Mouse (Mus musculus) midbrain, embryonic 10.5 days (tissue): ENCODE data around the gene Atg101. TPM values are rescaled to one million over a fixed set of nuclear protein-coding genes. Genes with fewer than 3 reads are reported as not detected.

Experiments used
- DNase-seq: peaks from one replicate; pipeline ENCODE4 v3.0.0-alpha.2; 2017; ENCODE audit warnings: low spot score
- H3K27ac ChIP-seq: fragments of 300-500 bp; sonication (generic); replicated peaks from 2 replicates; pipeline ENCODE4 v1.5.1; 2016; ENCODE audit warnings: mild to moderate bottlenecking
- H3K27me3 ChIP-seq: fragments of 300-500 bp; sonication (generic); 2 replicates; pipeline ENCODE4 v1.6.1; 2016; ENCODE audit warnings: low read depth, mild to moderate bottlenecking; ENCODE audit not compliant: poor library complexity, severe bottlenecking
- H3K36me3 ChIP-seq: fragments of 300-500 bp; sonication (generic); 2 replicates; pipeline ENCODE4 v1.6.1; 2016; ENCODE audit warnings: mild to moderate bottlenecking, moderate library complexity
- H3K4me1 ChIP-seq: fragments of 300-500 bp; sonication (generic); 2 replicates; pipeline ENCODE4 v1.6.1; 2016
- H3K4me3 ChIP-seq: fragments of 300-500 bp; sonication (generic); 2 replicates; pipeline ENCODE4 v1.5.1; 2016; ENCODE audit warnings: mild to moderate bottlenecking, moderate library complexity
- H3K9me3 ChIP-seq: fragments of 300-500 bp; sonication (generic); replicated peaks from 2 replicates; pipeline ENCODE4 v1.6.1; 2016; ENCODE audit warnings: mild to moderate bottlenecking
- WGBS: fragments of 180-500 bp; shearing (Covaris S2); methylation state at CpG from one replicate; pipeline ENCODE4 v1.1.7; 2016; 5-methylcytosine and 5-hydroxymethylcytosine counted together
- polyA plus RNA-seq: library from polyadenylated mRNA; unstranded; fragments of >200 nt; fragmentation: Nextera tagmentation; extraction: Ambion mirVana; gene quantifications from 2 replicates; pipeline ENCODE4 v1.2.1, GENCODE M21; 2016

Atg101 gene
- polyA plus RNA-seq, 1 experiment from 2014 or later: 80.8 TPM

- Histone ChIP-seq H3K27ac (peak overlapping the region; percentile 91), H3K9me3 (no peaks in the 10 kb centered on the region), H3K4me1 (peaks cover 28% of the 10 kb centered on the region), H3K36me3 (no peaks in the 10 kb centered on the region), H3K27me3 (peaks cover 7% of the 10 kb centered on the region), H3K4me3 (peak overlapping the region; percentile 55)
- DNase-seq: peak; percentile 96
- 3% methylated on average over 56 of the region's 56 CpGs for WGBS
These were observed 37.6 kb upstream of the Atg101 start for GRCm38 (mm10) chr15:101246231-101247154.

GRCm38 (mm10) chr15:101247155-101247498 lies 36.9 kb upstream of the Atg101 start:
- Histone ChIP-seq H3K4me1 (peaks cover 28% of the 10 kb centered on the region), H3K27ac (peak overlapping the region; percentile 91; the same call in 1 of the 2 replicates), H3K4me3 (peak overlapping the region; percentile 55; the same call in 1 of the 2 replicates), H3K27me3 (peaks cover 2% of the 10 kb centered on the region), H3K36me3 (no peaks in the 10 kb centered on the region), H3K9me3 (no peaks in the 10 kb centered on the region)
- 86% methylated on average over 1 of the region's 1 CpGs for WGBS
- no peak for DNase-seq

GRCm38 (mm10) chr15:101248029-101248710 lies 35.9 kb upstream of the Atg101 start:
- WGBS: 63% methylated on average over 5 of the region's 5 CpGs

GRCm38 (mm10) chr15:101250220-101250800 lies 33.8 kb upstream of the Atg101 start:
- peaks cover 22% of the 10 kb centered on the region; the same call in 1 of the 2 replicates for H3K27me3 ChIP-seq
- no peak overlapping the region for H3K27ac ChIP-seq
- no peak overlapping the region for H3K4me3 ChIP-seq
- H3K36me3 ChIP-seq: no peaks in the 10 kb centered on the region
- DNase-seq: no peak
- peaks cover 44% of the 10 kb centered on the region for H3K4me1 ChIP-seq
- H3K9me3 ChIP-seq: no peaks in the 10 kb centered on the region
- WGBS: 83% methylated on average over 9 of the region's 9 CpGs

More at GRCm38 (mm10) chr15:101248029-101248710, 35.9 kb upstream of the Atg101 start:
- Histone ChIP-seq H3K36me3 (no peaks in the 10 kb centered on the region), H3K9me3 (no peaks in the 10 kb centered on the region), H3K27ac (no peak overlapping the region), H3K27me3 (peaks cover 12% of the 10 kb centered on the region), H3K4me3 (no peak overlapping the region), H3K4me1 (peaks cover 28% of the 10 kb centered on the region)
- DNase-seq: no peak

DNA sequence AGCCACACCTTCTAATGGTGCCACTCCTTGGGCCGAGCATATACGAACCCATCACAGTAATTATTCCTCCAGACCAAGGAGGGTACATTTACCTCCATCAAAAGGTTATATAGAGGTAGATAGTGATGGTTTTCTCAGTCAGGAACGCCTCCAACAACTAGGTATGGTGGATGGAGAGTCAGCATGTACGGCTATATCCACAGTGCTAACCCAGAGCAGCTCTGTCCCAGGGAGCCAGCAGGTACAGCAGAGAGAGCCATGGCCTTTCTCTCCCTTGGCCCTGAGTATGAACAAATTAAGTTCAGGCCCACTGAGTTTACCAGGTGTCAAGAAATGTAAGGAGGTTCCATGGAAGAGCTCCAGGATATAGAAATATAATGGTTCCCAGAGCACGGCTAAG lies 32.1 kb upstream of the Atg101 start:
- Histone ChIP-seq H3K27me3 (peaks cover 22% of the 10 kb centered on the region; the same call in 1 of the 2 replicates), H3K4me1 (peaks cover 32% of the 10 kb centered on the region), H3K4me3 (no peak overlapping the region), H3K9me3 (no peaks in the 10 kb centered on the region), H3K27ac (no peak overlapping the region), H3K36me3 (no peaks in the 10 kb centered on the region)
- DNase-seq: no peak
- 93% methylated on average over 5 of the region's 5 CpGs for WGBS

GRCm38 (mm10) chr15:101252614-101253013 lies 31.5 kb upstream of the Atg101 start:
- Histone ChIP-seq H3K27ac (no peak overlapping the region), H3K36me3 (no peaks in the 10 kb centered on the region), H3K9me3 (no peaks in the 10 kb centered on the region), H3K27me3 (peaks cover 22% of the 10 kb centered on the region; the same call in 1 of the 2 replicates), H3K4me3 (no peak overlapping the region), H3K4me1 (peaks cover 33% of the 10 kb centered on the region)
- no peak for DNase-seq
- WGBS: 87% methylated on average over 6 of the region's 6 CpGs

DNA sequence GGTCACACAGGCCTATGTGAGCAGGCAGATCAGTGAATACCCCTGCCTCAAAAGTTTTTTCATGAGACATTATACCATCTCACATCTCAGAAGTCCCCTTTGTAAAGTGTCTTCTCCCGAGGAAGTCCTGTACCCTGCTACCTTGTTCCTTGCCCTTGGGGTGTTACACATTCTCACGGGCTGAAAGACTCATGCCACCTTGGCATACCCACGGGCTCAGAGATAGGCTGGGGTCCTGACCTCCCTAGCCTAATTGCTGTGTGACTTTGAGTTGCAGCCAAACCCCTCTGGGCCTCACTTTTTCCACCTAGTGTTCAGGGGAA lies 30.5 kb upstream of the Atg101 start:
- DNase-seq: no peak
- peak overlapping the region; percentile 92 for H3K27ac ChIP-seq
- peaks cover 30% of the 10 kb centered on the region for H3K4me1 ChIP-seq
- H3K4me3 ChIP-seq: peak overlapping the region; percentile 79
- peaks cover 22% of the 10 kb centered on the region; the same call in 1 of the 2 replicates for H3K27me3 ChIP-seq
- 33% methylated on average over 3 of the region's 3 CpGs for WGBS
- no peaks in the 10 kb centered on the region for H3K36me3 ChIP-seq
- no peaks in the 10 kb centered on the region for H3K9me3 ChIP-seq

GRCm38 (mm10) chr15:101253886-101254795 lies 29.9 kb upstream of the Atg101 start, which contains the start of gene Nr4a1:
TSS of gene Nr4a1 (plus strand) at chr15:101254269.
- Histone ChIP-seq H3K4me1 (peaks cover 30% of the 10 kb centered on the region), H3K4me3 (peak within 1 kb of the TSS; percentile 79), H3K36me3 (no peaks in the 10 kb centered on the region), H3K27me3 (peaks cover 22% of the 10 kb centered on the region; the same call in 1 of the 2 replicates), H3K9me3 (no peaks in the 10 kb centered on the region), H3K27ac (peak within 1 kb of the TSS; percentile 92)
- peak; percentile 64 for DNase-seq
- WGBS: 2% methylated on average over 79 of the region's 82 CpGs

DNA sequence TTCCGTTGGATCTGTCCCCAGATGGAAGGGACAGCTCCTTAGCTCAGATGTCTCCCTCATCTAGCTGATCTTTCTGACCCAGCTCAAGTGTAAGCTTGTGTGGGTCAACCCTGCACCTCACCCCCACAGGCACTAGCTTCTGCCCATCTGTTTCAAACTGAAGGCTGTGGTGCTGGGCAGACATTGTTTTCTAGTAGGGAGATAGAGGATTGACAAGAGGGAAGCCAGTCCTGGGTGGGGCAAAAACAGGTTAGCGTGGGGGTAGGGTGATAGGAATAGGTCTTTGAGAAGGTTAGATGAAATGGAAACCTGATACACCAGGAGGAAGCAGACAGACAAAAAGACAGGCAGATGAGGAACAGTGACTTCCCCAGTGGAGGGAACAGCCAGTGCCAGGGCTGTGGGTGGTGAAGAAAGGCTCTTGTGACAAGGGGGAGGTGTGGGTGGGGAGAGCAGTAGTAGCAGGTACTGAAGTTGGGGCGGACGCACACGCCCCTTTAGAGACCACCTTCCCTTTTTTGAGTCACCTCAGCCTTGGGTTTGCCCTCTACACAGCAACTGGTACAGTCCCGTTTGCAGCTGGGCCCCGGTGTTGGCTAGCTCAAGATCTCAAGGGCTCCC lies 28.1 kb upstream of the Atg101 start:
- 83% methylated on average over 7 of the region's 7 CpGs for WGBS
- Histone ChIP-seq H3K27ac (no peak overlapping the region), H3K4me3 (no peak overlapping the region), H3K4me1 (peaks cover 42% of the 10 kb centered on the region), H3K9me3 (no peaks in the 10 kb centered on the region), H3K36me3 (no peaks in the 10 kb centered on the region), H3K27me3 (peaks cover 22% of the 10 kb centered on the region; the same call in 1 of the 2 replicates)
- no peak for DNase-seq

DNA sequence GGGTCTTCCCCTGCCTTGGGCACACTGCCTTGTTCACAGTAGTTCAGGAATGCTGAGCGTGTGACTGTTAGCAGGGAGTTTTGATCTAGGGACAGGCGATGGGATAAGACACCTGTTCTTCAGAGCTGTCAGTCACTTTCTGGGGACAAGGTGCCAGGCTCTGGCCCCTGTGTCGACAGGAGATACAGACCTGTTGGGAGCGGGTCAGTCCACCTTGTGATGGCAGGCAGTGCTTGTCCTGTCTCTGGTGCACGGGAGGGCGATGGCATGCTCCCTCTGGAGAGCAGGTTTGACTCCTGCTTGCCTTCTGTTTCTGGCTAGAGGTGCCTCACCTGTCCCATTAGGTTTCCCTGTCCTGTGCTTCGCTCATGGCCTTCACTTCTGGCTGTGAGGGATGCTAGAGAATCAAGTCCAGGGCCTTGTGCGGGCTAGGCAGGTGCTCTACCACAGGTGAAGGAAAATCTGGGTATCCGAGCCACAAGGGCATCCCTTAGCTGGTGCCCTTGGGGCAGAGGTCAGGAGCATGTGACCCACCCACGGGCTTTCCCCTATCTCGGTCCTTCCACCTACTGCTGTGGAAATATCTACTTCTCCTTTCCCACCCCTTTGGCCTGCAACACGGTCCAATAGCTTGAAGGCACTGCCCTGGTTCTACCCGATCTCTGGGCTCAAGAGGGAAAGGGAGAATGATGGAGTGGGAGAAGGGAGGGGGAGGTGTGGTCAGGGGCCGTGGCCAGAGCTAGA lies 27.4 kb upstream of the Atg101 start:
- WGBS: 76% methylated on average over 14 of the region's 14 CpGs
- Histone ChIP-seq H3K27ac (no peak overlapping the region), H3K27me3 (peaks cover 22% of the 10 kb centered on the region; the same call in 1 of the 2 replicates), H3K9me3 (no peaks in the 10 kb centered on the region), H3K36me3 (no peaks in the 10 kb centered on the region), H3K4me3 (no peak overlapping the region), H3K4me1 (peaks cover 44% of the 10 kb centered on the region)
- no peak for DNase-seq

DNA sequence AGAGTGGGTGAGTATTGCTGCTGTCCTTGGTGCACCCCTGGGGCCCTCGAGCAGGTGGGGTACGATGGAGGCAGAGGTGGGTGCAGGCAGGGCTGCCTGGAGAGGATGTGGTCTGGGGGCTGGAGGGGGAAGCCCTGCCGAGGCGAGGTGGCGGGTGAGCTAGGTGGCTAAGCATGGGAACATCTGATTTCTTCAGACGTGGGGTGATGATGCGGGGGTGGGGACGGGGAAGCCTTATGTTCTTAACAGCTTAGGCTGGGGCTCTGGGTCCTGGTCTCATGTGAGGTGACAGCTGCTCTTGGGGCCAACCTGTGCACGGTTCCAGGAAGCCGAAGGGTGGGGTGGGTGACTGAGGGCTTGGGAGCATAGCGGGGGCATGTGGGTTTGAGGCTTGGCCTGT lies 25.7 kb upstream of the Atg101 start:
- H3K9me3 ChIP-seq: no peaks in the 10 kb centered on the region
- H3K4me1 ChIP-seq: peaks cover 43% of the 10 kb centered on the region
- 87% methylated on average over 11 of the region's 11 CpGs for WGBS

More for the DNA sequence above, 25.7 kb upstream of the Atg101 start:
- H3K27ac ChIP-seq: 0 out of 2 replicates have a peak overlapping the region, but pooled peaks have one; percentile 19
- DNase-seq: no peak
- H3K36me3 ChIP-seq: no peaks in the 10 kb centered on the region
- H3K4me3 ChIP-seq: no peak overlapping the region
- H3K27me3 ChIP-seq: peaks cover 8% of the 10 kb centered on the region; the same call in 1 of the 2 replicates
